Mouse (Mus musculus) layer of hippocampus, adult 9-11 months (tissue): ENCODE data around the gene Psip1.
"Not testable (repeated sequence)": the region's sequence is repeated elsewhere in the genome, so short reads cannot be mapped to it uniquely, and the experiment has no call there.

ENCODE experiments used
- DNase-seq: peaks from one replicate; pipeline ENCODE4 v3.0.0; 2022

The Psip1 gene

GRCm38 (mm10) chr4:83500154-83501036, 14.1 kb upstream of the Psip1 start:
- DNase-seq = peak; percentile 20

DNA sequence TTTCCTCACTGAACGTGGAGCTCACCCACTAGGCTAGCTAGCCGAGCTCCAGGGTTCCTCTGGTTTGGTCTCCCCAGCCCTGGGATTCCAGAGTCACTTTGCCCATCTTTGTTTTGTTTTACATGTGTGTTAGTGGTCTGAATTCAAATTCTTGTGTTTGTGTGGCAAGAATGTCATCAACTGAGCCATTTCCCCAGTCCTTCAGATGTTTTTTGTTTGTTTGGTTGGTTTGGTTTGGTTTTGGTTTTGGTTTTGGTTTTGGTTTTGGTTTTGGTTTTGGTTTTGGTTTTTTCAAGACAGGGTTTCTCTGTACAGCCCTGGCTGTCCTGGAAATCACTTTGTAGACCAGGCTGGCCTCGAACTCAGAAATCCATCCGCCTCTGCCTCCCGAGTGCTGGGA, 10.8 kb upstream of the Psip1 start:
- not testable (repeated sequence) for DNase-seq

- no peak for DNase-seq
Observed at GRCm38 (mm10) chr4:83493112-83493511, 6.9 kb upstream of the Psip1 start.

DNA sequence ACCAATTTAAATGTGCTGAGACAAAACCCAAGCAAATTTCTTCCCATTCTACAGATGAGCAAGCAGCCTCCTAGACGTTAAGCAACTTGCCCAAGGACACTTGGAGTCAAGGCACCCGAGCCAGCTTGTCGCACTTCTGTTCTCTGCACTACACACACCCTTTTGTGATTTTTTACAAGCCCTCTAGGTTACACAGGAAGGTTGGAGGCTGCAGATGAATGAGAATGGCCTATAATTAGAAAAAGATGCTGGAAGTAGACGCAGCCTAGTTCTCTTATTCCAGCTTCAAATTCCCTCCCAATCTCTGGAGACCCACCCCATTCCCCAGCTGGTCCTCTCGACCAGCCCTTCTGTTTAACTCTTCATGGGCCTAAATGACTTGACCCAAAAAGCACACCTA, 2.9 kb upstream of the Psip1 start:
- DNase-seq = no peak

GRCm38 (mm10) chr4:83485735-83486116, 533 bp downstream of the Psip1 start:
- peak; percentile 89 for DNase-seq

- no peak for DNase-seq
Observed at GRCm38 (mm10) chr4:83485250-83485649, 1.0 kb downstream of the Psip1 start.

GRCm38 (mm10) chr4:83468208-83468607, 18.1 kb downstream of the Psip1 start:
- DNase-seq = no peak

DNA sequence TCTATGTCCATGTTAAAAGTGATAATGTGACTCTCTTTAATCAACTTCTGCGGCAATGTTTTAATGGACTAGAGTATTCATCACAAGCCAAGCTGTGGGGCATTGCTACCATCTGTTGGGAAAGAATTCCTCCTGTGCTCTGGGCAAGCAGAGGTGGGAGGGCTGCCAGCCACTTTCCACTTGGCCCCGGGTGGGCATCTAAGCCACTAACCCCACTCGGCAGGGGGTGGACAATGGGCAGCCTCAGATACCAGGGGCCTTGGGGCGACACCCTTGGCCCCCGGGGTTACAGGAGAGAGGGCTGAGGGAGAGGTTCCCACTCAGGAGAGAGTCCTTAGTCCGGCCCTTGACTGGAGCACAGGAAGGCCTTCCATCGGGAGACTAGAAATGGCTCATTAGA, 18.6 kb downstream of the Psip1 start:
- no peak for DNase-seq

GRCm38 (mm10) chr4:83464827-83465226, 21.4 kb downstream of the Psip1 start:
- no peak for DNase-seq

DNA sequence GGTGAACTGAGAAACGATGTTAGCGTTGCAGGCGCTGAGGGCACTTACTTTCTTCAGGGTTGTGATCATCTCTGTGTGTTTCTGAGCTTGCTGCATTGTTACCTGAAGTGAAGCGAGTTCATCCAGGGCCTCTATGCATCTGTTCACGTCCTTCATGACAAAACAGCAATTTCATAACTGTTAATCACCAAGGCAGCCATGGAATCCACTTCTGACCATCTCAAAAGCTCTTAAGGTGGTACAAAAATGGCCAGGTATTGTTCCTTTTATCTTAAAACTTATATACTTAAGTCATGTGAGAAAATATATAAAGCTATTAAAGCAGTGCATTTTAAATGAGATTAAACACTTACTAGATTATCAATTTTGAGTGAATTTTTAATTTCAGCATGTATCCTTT, 26.2 kb downstream of the Psip1 start:
- DNase-seq = no peak

GRCm38 (mm10) chr4:83450785-83451184, 35.5 kb downstream of the Psip1 start:
- DNase-seq = no peak

DNA sequence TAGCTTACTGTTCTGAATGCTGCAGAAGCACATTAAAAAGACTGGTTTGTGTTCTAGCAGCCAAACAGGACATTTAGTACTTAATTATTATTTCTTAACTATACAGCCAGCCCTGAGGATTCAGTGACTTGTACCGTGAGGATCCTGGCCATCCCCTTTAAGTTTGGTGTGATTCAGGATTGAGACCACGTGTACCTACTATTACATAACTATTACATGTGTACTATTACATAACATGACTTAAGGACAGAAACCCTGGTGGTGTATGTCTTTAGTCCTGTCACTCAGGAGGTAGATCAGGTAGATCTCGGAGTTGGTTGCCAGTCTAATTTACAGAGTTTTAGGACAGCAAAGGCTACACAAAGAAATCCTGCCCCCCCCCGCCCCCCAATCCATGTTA, 45.2 kb downstream of the Psip1 start:
- DNase-seq = no peak

- DNase-seq = no peak
Observed at GRCm38 (mm10) chr4:83439045-83439444, 47.2 kb downstream of the Psip1 start.

GRCm38 (mm10) chr4:83438116-83438515, 48.1 kb downstream of the Psip1 start:
- no peak for DNase-seq

DNA sequence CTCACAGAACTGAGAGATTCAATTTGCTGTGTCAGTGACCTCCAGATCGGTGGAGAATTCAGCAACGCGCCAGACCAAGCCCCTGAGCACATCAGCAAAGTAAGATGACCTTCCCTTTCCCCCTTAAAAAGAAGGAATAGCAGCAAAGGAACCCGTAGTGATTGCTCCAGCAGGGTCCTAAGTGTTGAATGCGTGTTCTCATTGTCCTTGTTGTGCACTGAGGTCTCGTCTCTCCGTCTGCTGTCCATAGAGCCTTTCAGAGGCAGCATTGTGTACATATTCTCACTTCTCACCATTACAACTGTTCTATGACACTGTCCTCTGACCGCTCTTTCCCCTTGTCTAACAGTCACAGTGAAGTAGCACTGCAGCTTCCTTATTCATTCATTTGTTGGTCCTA, 49.9 kb downstream of the Psip1 start:
- no peak for DNase-seq

- no peak for DNase-seq
Observed at GRCm38 (mm10) chr4:83432901-83433300, 53.4 kb downstream of the Psip1 start.

DNA sequence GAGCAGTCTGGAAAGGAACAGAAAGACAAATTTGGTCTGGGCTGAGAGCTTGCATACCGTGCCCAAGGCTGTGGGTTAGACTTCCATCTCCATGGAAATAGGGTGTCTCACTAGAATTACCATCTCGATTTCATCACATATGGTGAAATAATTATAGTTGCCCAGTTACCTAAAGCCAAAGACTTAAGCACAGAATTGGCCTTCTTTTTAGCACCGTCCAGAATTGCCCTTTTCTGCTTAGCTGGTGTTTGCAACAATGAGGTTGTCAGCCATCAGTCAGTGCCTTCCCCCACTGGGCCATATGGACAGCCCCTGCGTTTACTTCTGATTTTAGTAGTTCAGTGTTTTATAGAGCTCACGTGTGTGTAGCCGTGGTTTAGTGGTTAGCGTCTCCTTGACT, 54.3 kb downstream of the Psip1 start:
- no peak for DNase-seq

GRCm38 (mm10) chr4:83428845-83429244, 57.4 kb downstream of the Psip1 start:
- DNase-seq = no peak

- no peak for DNase-seq
Observed at GRCm38 (mm10) chr4:83427696-83428095, 58.6 kb downstream of the Psip1 start.

DNA sequence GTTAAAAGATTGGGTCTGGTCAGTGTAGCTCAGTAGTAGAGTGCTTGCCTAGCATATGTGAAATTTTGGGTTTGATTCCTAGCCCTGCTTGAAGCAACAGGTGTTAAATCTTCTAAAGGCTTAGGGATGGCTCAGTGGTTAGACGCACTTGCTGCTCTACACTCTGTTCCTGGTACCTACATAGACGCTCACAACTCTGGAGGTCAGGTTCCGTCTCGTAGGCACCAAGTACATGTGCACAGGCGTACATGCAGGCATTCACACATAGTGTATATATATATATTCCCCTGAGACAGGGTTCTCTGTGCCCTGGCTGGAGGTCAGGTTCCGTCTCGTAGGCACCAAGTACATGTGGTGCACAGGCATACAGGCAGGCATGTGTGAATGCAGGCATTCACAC, 59.1 kb downstream of the Psip1 start:
- no peak for DNase-seq

DNA sequence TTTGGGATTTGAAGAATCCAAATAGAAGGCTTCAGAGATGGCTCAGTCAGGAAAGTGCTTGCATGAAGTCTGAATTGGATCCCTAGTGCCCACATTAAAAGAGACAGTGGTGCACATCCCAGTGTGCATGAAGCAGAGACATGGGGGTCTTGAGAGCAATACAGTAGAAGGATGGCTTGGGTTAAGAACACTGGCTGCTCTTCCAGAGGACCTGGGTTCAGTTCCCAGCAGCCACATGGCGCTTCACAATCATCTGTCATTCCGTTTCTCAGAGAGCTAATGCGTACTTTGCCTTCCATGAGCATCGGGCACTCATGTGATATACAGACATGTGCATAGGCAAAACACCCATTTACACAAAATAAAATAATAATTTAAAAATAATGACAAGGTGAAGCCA, 61.1 kb downstream of the Psip1 start:
- DNase-seq = no peak

DNA sequence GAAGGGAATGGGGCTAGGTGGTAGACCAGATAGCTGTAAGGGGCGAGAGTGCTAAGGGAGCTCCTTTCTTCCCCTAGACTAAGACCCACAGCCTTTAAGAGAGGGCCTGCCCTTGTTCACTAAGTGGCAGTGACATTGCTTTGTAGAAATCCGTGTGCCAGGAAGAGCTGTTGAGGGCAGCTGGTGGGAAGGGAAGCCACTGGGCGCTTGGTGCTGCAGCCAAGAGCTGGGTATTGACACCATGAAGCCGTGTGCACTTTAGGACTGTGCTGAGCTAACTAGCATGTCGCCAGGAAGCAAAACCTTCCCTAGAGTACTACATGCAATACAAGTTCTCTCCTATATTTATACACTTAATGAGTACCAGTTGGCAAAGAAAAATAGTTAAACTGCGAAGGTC, 62.6 kb downstream of the Psip1 start:
- no peak for DNase-seq

- DNase-seq = no peak
Observed at GRCm38 (mm10) chr4:83418781-83419180, 67.5 kb downstream of the Psip1 start.

- no peak for DNase-seq
Observed at GRCm38 (mm10) chr4:83417820-83418186, 68.5 kb downstream of the Psip1 start.

DNA sequence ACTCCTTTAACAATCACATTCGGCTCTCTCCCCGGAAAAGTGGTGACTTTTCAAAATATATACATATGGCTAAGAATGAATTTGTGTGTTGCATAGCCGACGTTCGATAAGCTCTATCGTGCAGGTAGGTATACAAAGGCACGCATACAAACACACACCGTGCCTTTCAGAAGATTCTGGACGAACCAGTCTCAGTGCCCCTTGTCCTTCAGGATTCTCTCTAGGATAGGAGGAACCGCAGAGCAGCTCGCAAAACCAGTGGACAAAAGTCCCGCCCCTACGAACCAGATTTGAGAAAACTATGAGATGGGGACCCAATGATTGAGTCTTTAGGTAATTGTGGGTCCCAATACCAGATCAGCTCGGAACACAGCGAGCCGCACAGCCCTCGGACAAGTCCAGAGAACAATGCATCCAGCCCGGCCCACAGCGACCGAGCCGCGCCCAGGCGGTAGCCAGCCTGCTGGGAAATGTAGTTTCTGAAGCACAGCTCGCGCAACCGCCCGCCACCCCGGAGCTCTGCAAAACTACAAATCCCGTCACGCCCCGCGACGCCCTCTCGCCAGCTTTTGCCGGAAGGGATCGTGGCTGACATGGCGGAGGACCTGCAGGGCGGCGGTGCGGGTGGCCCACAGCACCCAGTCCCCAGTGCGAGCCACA, 69.0 kb downstream of the Psip1 start, which contains the start of gene Snapc3:
Snapc3 (plus strand) TSS at position 565 of the 660 bp plus-strand sequence.
- DNase-seq = peak; percentile 96
